Mouse (Mus musculus) intestine, embryonic 14.5 days (tissue): ENCODE measurements at regions not wholly inside any gene's neighbourhood (a gene's known extent, or its start where the extent isn't known, plus 50 kb on each side); places are given as distances from the start of the nearest gene placed in this dataset.

Experiments used
- ATAC-seq: fragments of 200-750 bp; cut with Nextera tagmentation; replicated peaks from 2 replicates; pipeline ENCODE4 v1.8.0; 2017; ENCODE audit warnings: low read depth, moderate number of reproducible peaks, moderate TSS enrichment, moderate library complexity; ENCODE audit not compliant: low FRiP score, low TSS enrichment
- DNase-seq: peaks from one replicate; pipeline ENCODE4 v3.0.0-alpha.2; 2018; ENCODE audit warnings: low spot score
- H3K27ac ChIP-seq: fragments of 300-500 bp; sonication (generic); 2 replicates; pipeline ENCODE4 v1.5.1; 2014; ENCODE audit warnings: low read depth, mild to moderate bottlenecking, control low read depth
- H3K27me3 ChIP-seq: fragments of 300-500 bp; sonication (generic); replicated peaks from 2 replicates; pipeline ENCODE4 v1.6.1; 2014; ENCODE audit warnings: low read length, control low read depth; ENCODE audit not compliant: control insufficient read depth, insufficient read depth
- H3K36me3 ChIP-seq: fragments of 300-500 bp; sonication (generic); 2 replicates; pipeline ENCODE4 v1.6.1; 2014; ENCODE audit warnings: low read length, control low read depth; ENCODE audit not compliant: control insufficient read depth, insufficient read depth
- H3K4me1 ChIP-seq: fragments of 300-500 bp; sonication (generic); replicated peaks from 2 replicates; pipeline ENCODE4 v1.6.1; 2014; ENCODE audit warnings: low read length, control low read depth, mixed read lengths; ENCODE audit not compliant: control insufficient read depth, insufficient read depth
- H3K4me2 ChIP-seq: fragments of 300-500 bp; sonication (generic); 2 replicates; pipeline ENCODE4 v1.6.1; 2014; ENCODE audit warnings: low read length
- H3K4me3 ChIP-seq: fragments of 300-500 bp; sonication (generic); 2 replicates; pipeline ENCODE4 v1.5.1; 2014; ENCODE audit warnings: low read depth, low read length, control low read depth, mixed read lengths
- H3K9ac ChIP-seq: fragments of 300-500 bp; sonication (generic); 2 replicates; pipeline ENCODE4 v1.6.1; 2014; ENCODE audit warnings: mild to moderate bottlenecking, low read length
- H3K9me3 ChIP-seq: fragments of 300-500 bp; sonication (generic); 2 replicates; pipeline ENCODE4 v1.6.1; 2016; ENCODE audit warnings: low read length, control low read depth; ENCODE audit not compliant: control insufficient read depth
- WGBS: fragments of 180-500 bp; shearing (Covaris S2); extraction: QIAGEN DNeasy Blood & Tissue Kit; methylation state at CpG from one replicate; pipeline ENCODE4 v1.1.7; 2014; 5-methylcytosine and 5-hydroxymethylcytosine counted together

DNA sequence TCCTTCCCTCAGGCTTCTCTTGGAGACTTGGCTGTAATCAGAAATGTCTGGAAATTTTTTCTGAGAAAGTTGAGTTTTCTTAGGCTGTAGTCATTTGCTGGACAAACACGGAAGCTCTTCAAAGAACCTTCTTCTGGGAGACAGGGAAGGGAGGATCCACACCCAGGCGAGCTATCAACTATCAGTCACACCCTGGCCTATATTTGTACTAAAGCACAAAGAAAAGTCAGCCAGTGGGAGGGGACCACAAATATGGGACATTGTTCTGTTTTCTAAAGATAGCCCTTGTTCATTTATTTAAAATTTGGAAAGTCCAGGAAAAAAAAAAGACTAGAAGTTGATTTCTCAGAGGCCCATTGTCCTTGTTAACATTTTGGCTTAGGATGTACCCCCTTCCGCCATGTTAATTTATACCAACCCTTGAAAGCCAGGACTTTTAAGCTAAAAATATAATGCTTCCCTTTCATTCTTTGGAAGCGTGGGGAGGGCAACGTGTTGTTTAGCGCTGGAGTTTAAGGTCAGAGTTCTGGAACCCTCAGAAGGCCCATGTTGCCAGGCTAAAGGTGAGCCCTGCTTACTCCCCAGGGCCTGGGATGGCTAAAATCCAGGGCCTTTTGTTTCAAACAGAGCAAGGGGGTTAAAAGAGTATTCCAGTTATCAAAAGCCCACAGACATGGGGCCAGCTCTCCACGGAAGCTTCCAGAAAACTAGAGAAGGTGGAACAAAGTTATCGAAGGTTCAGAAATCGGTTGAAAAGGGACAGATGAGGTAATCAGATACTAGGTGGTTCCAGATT, 99.0 kb upstream of the Max start:
- no peak overlapping the region for H3K9ac ChIP-seq
- H3K4me3 ChIP-seq = no peak overlapping the region
- DNase-seq (no peak), ATAC-seq (no peak)
- no peak overlapping the region for H3K27ac ChIP-seq
- no peaks in the 10 kb centered on the region for H3K27me3 ChIP-seq
- WGBS = 79% methylated on average over 9 of the region's 9 CpGs
- no peaks in the 10 kb centered on the region for H3K9me3 ChIP-seq
- peaks cover 15% of the 10 kb centered on the region; the same call in 1 of the 2 replicates for H3K4me1 ChIP-seq
- no peaks in the 10 kb centered on the region for H3K36me3 ChIP-seq
- 0 out of 2 replicates have a peak overlapping the region, but pooled peaks have one; percentile 37 for H3K4me2 ChIP-seq

- Histone ChIP-seq H3K9ac (no peak overlapping the region), H3K4me1 (peaks cover 15% of the 10 kb centered on the region; the same call in 1 of the 2 replicates), H3K36me3 (no peaks in the 10 kb centered on the region), H3K4me3 (0 out of 2 replicates have a peak overlapping the region, but pooled peaks have one; percentile 3), H3K27ac (no peak overlapping the region), H3K9me3 (no peaks in the 10 kb centered on the region), H3K4me2 (peak overlapping the region; percentile 37), H3K27me3 (no peaks in the 10 kb centered on the region)
- DNase-seq = no peak
- WGBS = 47% methylated on average over 16 of the region's 16 CpGs
- 0 out of 2 replicates have a peak, but pooled peaks have one; percentile 43 for ATAC-seq
These were observed 98.2 kb upstream of the Max start for GRCm38 (mm10) chr12:77060060-77060695.

DNA sequence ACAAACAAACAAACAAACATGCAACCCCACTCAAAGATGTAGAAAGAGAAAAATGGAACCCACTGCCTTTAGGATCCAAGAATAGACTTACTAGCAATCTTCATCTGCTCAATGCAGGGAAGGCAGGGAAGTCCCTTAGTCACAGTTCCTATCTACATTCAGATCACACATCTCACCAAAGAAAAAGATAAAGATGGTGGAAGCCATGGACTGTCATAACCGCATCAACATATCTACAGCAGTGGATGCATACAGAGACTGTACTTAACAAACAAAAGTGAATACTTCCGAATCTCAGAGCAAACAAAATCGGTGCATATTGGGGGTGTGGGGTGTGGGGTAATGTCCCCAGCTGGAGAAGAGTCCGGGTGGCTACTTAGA, 97.7 kb upstream of the Max start:
- no peak overlapping the region for H3K27ac ChIP-seq
- H3K9ac ChIP-seq = no peak overlapping the region
- DNase-seq = no peak
- H3K4me3 ChIP-seq = no peak overlapping the region
- WGBS = 85% methylated on average over 4 of the region's 4 CpGs
- peaks cover 15% of the 10 kb centered on the region; the same call in 1 of the 2 replicates for H3K4me1 ChIP-seq
- no peak for ATAC-seq
- H3K36me3 ChIP-seq = no peaks in the 10 kb centered on the region
- no peaks in the 10 kb centered on the region for H3K27me3 ChIP-seq
- no peaks in the 10 kb centered on the region for H3K9me3 ChIP-seq
- peak overlapping the region; percentile 37 for H3K4me2 ChIP-seq

DNA sequence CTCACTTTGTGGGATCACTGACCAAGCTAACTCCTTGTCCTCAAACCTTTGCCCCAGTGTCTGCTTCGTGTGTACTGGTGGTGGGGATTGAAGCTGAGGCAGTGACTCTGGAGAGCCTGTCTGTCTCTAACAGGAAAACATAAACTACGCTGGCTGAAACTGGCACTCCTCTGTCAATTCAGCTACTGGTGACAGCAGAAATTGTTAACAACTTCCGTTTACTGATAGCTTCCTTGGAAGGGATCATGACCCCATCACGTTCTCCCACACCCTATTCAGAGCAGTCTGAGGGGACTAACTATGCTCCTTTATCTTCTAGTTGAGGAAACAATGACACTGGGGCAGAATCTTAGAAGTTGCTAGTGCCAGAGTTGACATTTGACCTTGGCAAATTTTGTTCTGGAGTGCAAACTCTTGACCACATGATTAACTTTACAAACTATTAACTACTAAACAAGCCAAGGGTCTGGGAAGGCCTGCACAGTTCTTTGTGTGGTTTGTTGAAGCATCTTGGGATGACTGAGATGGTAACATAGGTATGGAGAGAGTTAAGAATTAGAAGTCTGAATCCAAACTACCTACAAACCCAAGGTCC, 96.7 kb upstream of the Max start:
- Histone ChIP-seq H3K27me3 (no peaks in the 10 kb centered on the region), H3K27ac (no peak overlapping the region), H3K4me1 (peaks cover 15% of the 10 kb centered on the region; the same call in 1 of the 2 replicates), H3K4me3 (no peak overlapping the region), H3K4me2 (no peak overlapping the region), H3K9me3 (no peaks in the 10 kb centered on the region), H3K9ac (no peak overlapping the region), H3K36me3 (no peaks in the 10 kb centered on the region)
- ATAC-seq (no peak), DNase-seq (no peak)
- 16% methylated on average over 4 of the region's 4 CpGs for WGBS

DNA sequence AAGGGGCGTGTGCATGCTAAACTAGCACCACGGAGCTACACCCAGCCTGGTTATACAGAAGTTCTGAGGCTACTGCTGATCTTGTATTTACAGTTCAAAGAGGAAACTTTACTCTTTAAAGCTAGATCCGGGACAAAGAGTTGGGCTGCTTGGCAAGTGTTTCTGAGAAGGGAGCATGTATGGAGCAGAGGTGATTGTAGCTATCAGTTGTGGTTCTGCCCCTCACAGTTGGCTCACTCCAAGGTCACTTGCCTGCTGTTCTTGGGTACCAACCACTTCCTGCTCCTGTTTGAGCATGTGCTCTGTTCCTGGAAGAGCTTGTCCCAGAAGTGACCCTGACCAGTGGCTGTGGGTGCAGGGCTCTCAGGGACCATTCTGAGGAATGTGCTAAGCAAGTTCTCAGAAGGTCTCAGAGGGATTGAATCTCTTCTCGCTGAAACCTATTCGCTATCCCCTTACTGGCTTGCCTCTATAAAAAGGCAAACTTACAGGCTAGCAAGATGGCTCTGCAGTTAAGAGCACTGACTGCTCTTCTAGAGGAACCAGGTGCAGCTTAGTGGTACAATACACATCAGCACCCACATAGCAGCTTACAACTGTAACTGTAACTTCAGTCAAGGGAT, 94.9 kb upstream of the Max start:
- peaks cover 15% of the 10 kb centered on the region; the same call in 1 of the 2 replicates for H3K4me1 ChIP-seq

DNA sequence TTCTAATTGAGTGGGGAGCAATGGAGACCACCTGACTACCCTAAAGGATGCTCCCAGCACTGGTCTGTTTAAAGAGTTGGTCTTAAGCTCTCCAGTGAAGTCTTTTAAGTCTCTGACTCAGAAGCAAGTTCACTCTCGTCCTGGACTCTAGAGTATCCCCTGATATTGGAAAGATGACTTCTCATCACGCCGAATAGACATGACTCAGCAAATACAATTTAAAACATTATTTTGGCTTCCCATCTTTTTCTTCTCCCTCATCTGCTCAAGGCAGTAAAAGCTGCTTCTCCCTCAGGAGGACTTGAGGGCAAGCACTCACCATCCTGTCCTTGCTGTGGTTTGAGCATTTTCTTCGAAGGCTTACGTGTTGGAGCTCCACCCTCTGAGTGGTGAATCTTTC, 92.7 kb upstream of the Max start:
- Histone ChIP-seq H3K9me3 (no peaks in the 10 kb centered on the region), H3K27me3 (no peaks in the 10 kb centered on the region), H3K4me3 (no peak overlapping the region), H3K4me1 (peaks cover 2% of the 10 kb centered on the region; the same call in 1 of the 2 replicates), H3K27ac (no peak overlapping the region), H3K36me3 (no peaks in the 10 kb centered on the region), H3K4me2 (no peak overlapping the region), H3K9ac (no peak overlapping the region)
- WGBS = 80% methylated on average over 5 of the region's 5 CpGs
- no peak for ATAC-seq
- DNase-seq = no peak

More for the DNA sequence above, 94.9 kb upstream of the Max start:
- WGBS = 69% methylated on average over 5 of the region's 5 CpGs
- Histone ChIP-seq H3K9ac (no peak overlapping the region), H3K36me3 (no peaks in the 10 kb centered on the region), H3K9me3 (no peaks in the 10 kb centered on the region), H3K27me3 (no peaks in the 10 kb centered on the region), H3K4me2 (no peak overlapping the region), H3K4me3 (no peak overlapping the region), H3K27ac (no peak overlapping the region)
- ATAC-seq (no peak), DNase-seq (no peak)

DNA sequence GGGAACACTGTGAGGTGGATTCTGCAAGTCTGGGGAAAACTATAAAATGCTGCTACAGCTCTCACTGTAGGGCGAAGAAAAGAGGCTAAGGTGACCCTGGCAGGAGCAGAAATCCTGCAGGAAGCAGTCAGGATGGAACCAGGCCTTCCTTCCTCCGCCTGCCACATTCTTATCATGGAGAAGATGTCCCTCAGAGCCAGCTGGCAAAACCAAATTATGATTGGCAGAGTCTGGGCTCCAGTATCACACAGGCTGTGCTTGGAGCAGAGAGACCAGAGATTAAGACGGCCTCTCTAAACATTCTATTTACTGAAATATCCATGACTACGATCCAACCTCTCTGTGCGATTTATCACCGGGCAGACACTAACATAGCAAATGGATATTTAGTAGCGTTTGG, 92.2 kb upstream of the Max start:
- no peak overlapping the region for H3K27ac ChIP-seq
- H3K36me3 ChIP-seq = no peaks in the 10 kb centered on the region
- H3K9ac ChIP-seq = no peak overlapping the region
- DNase-seq (no peak), ATAC-seq (no peak)
- H3K27me3 ChIP-seq = no peaks in the 10 kb centered on the region
- 91% methylated on average over 7 of the region's 7 CpGs for WGBS
- no peak overlapping the region for H3K4me3 ChIP-seq
- no peak overlapping the region for H3K4me2 ChIP-seq
- H3K4me1 ChIP-seq = no peaks in the 10 kb centered on the region
- H3K9me3 ChIP-seq = no peaks in the 10 kb centered on the region

GRCm38 (mm10) chr12:77052853-77053252, 90.9 kb upstream of the Max start:
- Histone ChIP-seq H3K27me3 (no peaks in the 10 kb centered on the region), H3K9ac (no peak overlapping the region), H3K27ac (no peak overlapping the region), H3K4me2 (no peak overlapping the region), H3K9me3 (no peaks in the 10 kb centered on the region), H3K4me3 (no peak overlapping the region), H3K4me1 (no peaks in the 10 kb centered on the region), H3K36me3 (no peaks in the 10 kb centered on the region)
- 68% methylated on average over 6 of the region's 6 CpGs for WGBS
- ATAC-seq (no peak), DNase-seq (no peak)
